Mouse (Mus musculus) ES-Bruce4 (cell line): ENCODE data around the gene Rabggta. TPM values are rescaled to one million over a fixed set of nuclear protein-coding genes. Genes with fewer than 3 reads are reported as not detected.
A peak's percentile ranks its signal among the peaks of the same experiment; 100 is the strongest.

Experiments used
- H3K27ac ChIP-seq: 2 replicates; pipeline ENCODE4 v1.5.1; 2012; ENCODE audit warnings: low read length, inconsistent platforms; ENCODE audit not compliant: insufficient read depth
- H3K27me3 ChIP-seq: 2 replicates; pipeline ENCODE4 v1.6.1; 2012; ENCODE audit warnings: mild to moderate bottlenecking, low read length, inconsistent platforms; ENCODE audit not compliant: control insufficient read depth, poor library complexity, insufficient read depth, severe bottlenecking
- H3K36me3 ChIP-seq: 2 replicates; pipeline ENCODE4 v1.6.1; 2012; ENCODE audit warnings: inconsistent platforms, mild to moderate bottlenecking, low read length, moderate library complexity; ENCODE audit not compliant: control insufficient read depth, poor library complexity, insufficient read depth, severe bottlenecking
- H3K4me1 ChIP-seq: one replicate; pipeline ENCODE4 v1.8.1; 2011; ENCODE audit warnings: low read length; ENCODE audit not compliant: control insufficient read depth, insufficient read depth
- H3K4me3 ChIP-seq: 2 replicates; pipeline ENCODE4 v1.5.1; 2011; ENCODE audit warnings: low read depth, mild to moderate bottlenecking, low read length
- H3K9ac ChIP-seq: 2 replicates; pipeline ENCODE4 v1.6.1; 2012; ENCODE audit warnings: low read depth, mild to moderate bottlenecking, inconsistent platforms; ENCODE audit not compliant: poor library complexity, severe bottlenecking
- H3K9me3 ChIP-seq: replicated peaks from 2 replicates; pipeline ENCODE4 v1.6.1; 2012; ENCODE audit warnings: mild to moderate bottlenecking, low read length, inconsistent platforms; ENCODE audit not compliant: control insufficient read depth, poor library complexity, insufficient read depth, severe bottlenecking
- CTCF ChIP-seq: IDR thresholded peaks from one replicate; pipeline ENCODE4 v1.8.1; 2011; ENCODE audit warnings: low read depth, low read length
- EP300 ChIP-seq: IDR thresholded peaks from 2 replicates; pipeline ENCODE4 v1.6.1; 2011; ENCODE audit warnings: low read depth, low read length; ENCODE audit not compliant: insufficient read depth
- POLR2A ChIP-seq: IDR thresholded peaks from one replicate; pipeline ENCODE4 v1.8.1; 2011; ENCODE audit warnings: low read length; ENCODE audit not compliant: insufficient read depth
- polyA plus RNA-seq: library from polyadenylated mRNA; stranded (reverse); fragments of >200 nt; gene quantifications from 2 replicates; pipeline ENCODE4 v1.2.4, GENCODE M21; 2011; ENCODE audit warnings: low read depth; ENCODE audit not compliant: missing spikeins, insufficient read depth, insufficient read length

The Rabggta gene
- polyA plus RNA-seq, 1 experiment, result 42.5 TPM

DNA sequence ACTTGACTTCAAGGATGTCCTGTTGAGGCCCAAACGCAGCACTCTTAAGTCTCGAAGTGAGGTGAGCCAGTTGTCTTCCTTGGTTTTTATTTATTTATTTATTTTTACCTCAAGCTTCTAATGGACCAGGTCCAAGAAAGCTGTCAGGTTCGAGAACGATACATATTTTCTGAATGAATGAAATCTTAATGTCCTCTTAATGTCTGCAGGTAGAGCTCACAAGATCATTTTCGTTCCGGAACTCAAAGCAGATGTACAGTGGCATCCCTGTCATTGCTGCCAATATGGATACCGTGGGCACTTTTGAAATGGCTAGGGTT lies 49.4 kb downstream of the Rabggta start:
- Histone ChIP-seq H3K9me3 (no peaks in the 10 kb centered on the region), H3K4me3 (peak overlapping the region; percentile 58; the same call in 1 of the 2 replicates), H3K27ac (peak overlapping the region; percentile 74), H3K36me3 (peaks cover 37% of the 10 kb centered on the region), H3K4me1 (no peaks in the 10 kb centered on the region), H3K9ac (peak overlapping the region; percentile 68), H3K27me3 (no peaks in the 10 kb centered on the region)
- no peak for TF ChIP-seq POLR2A
- TF ChIP-seq CTCF, result no peak
- TF ChIP-seq EP300, result no peak

DNA sequence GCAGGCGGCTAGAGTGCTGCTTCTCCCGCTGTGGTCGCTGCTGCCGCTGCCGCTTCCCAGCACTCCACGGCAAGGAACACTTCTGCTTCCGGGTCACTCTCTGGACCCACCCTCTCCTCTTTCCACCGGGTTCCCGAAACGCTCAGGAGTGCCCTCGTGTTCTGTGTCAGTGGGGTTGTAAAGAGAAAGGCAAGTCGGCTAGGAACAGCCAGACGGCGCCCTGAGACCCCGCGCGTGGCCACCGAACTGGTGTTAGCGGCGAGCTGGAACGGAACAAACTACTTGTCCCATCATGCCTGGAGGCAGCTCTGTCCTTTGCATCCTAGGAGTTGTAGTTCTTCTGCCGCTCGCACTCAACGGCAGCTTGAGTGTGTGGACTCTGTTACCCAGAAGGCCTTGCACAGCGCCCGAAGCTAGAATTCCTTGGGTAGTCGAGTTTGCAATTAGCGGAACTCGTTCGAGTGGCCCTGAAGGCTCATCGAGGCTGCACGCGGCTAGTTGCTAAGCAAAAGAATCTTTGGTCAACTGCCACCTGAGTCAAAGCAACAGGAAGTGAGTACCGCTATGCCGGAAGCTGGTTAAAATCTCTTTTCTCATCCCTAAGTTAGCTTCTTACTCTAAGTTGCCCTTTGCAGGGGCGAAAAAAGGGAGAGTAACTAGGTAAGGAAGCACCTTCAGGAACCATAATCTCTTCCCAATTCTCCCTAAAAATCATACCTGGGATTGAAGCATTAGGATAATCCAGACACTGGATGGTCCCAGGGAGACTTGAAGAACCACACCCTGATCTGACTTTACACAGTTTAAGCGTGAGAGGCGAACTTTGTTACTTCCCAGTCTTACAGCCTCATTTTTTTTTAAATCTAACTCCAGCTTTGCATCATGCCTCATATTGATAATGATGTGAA lies 50.0 kb downstream of the Rabggta start, which contains the start of the genes Gmpr2 and Nedd8:
Gene Gmpr2 (plus strand): TSS at position 109 of the 908 bp plus-strand sequence.
Gene Nedd8 (minus strand): TSS at position 292 of the 908 bp plus-strand sequence.
- peak within 1 kb of the TSS; percentile 89 for H3K4me3 ChIP-seq
- TF ChIP-seq POLR2A (peak; percentile 41), EP300 (0 out of 2 replicates have a peak, but pooled peaks have one; percentile 30), CTCF (no peak)
- H3K4me1 ChIP-seq, result no peaks in the 10 kb centered on the region
- H3K9ac ChIP-seq, result peak within 1 kb of the TSS; percentile 68
- H3K27ac ChIP-seq, result peak within 1 kb of the TSS; percentile 74
- no peaks in the 10 kb centered on the region for H3K9me3 ChIP-seq
- peaks cover 33% of the 10 kb centered on the region for H3K36me3 ChIP-seq
- H3K27me3 ChIP-seq, result no peaks in the 10 kb centered on the region

DNA sequence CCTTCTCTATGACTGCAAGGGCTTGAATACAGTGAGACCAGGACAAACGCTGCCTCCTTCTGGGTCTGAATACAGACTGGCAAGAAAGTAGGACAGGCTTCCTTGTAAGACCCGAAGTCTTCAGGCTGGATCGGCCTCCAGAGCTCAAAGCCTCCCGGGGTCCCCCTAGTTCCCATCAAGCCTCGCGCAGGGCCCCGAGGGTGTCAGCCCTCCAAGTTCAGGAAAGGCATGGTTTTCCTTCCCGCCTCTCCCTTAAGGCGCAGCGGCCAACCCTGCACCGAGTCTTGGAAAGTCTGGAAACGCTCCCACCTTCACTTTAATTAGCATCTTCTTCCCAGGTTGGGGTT lies 50.6 kb downstream of the Rabggta start:
- no peaks in the 10 kb centered on the region for H3K4me1 ChIP-seq
- H3K36me3 ChIP-seq, result peaks cover 31% of the 10 kb centered on the region
- TF ChIP-seq POLR2A (no peak), EP300 (no peak), CTCF (no peak)
- H3K27ac ChIP-seq, result peak overlapping the region; percentile 31; the same call in 1 of the 2 replicates
- H3K27me3 ChIP-seq, result no peaks in the 10 kb centered on the region
- H3K4me3 ChIP-seq, result peak overlapping the region; percentile 89
- peak overlapping the region; percentile 55 for H3K9ac ChIP-seq
- H3K9me3 ChIP-seq, result no peaks in the 10 kb centered on the region

Other genes with a start within 250 kb of the Rabggta start
- gene Dhrs4, start 243.5 kb downstream of the Rabggta start, polyA plus RNA-seq, result 24.8 and 29.6 TPM in 2 replicates
- gene Carmil3, start 231.6 kb downstream of the Rabggta start, polyA plus RNA-seq, result 7.5 and 9.9 TPM in 2 replicates
- gene Cpne6, start 211.8 kb downstream of the Rabggta start, polyA plus RNA-seq, result not detected in 2 replicates
- gene Nrl, start 197.3 kb downstream of the Rabggta start, polyA plus RNA-seq, result not detected in 2 replicates
- gene Pck2, start 182.0 kb downstream of the Rabggta start, polyA plus RNA-seq, result 18.0 and 21.2 TPM in 2 replicates
- gene Dcaf11, start 162.3 kb downstream of the Rabggta start, polyA plus RNA-seq, result 25.6 and 34.7 TPM in 2 replicates
- not detected in 2 replicates for gene A730061H03Rik, start 161.9 kb downstream of the Rabggta start, polyA plus RNA-seq
- 1.5 TPM in 1 of 2 replicates, not detected in the other for gene Fitm1, start 146.6 kb downstream of the Rabggta start, polyA plus RNA-seq
- 188 and 199 TPM in 2 replicates for gene Psme1, start 144.1 kb downstream of the Rabggta start, polyA plus RNA-seq
- 5.3 and 6.1 TPM in 2 replicates for gene Emc9, start 137.0 kb downstream of the Rabggta start, polyA plus RNA-seq
- 195 and 200 TPM in 2 replicates for gene Psme2, start 131.2 kb downstream of the Rabggta start, polyA plus RNA-seq
- gene Rnf31, start 130.6 kb downstream of the Rabggta start, polyA plus RNA-seq, result 31.6 and 39.1 TPM in 2 replicates
- gene Irf9, start 118.7 kb downstream of the Rabggta start, polyA plus RNA-seq, result 9.6 and 10.9 TPM in 2 replicates
- gene Rec8, start 104.2 kb downstream of the Rabggta start, polyA plus RNA-seq, result 16.4 and 20.6 TPM in 2 replicates
- 69.4 and 88.5 TPM in 2 replicates for gene Ipo4, start 86.3 kb downstream of the Rabggta start, polyA plus RNA-seq
- gene Gm49378, start 84.4 kb downstream of the Rabggta start, polyA plus RNA-seq, result 9.8 and 14.1 TPM in 2 replicates
- gene Tm9sf1, start 78.5 kb downstream of the Rabggta start, polyA plus RNA-seq, result 22.7 and 25.1 TPM in 2 replicates
- not detected in 2 replicates for gene Tssk4, start 72.1 kb downstream of the Rabggta start, polyA plus RNA-seq
- gene Mdp1, start 61.8 kb downstream of the Rabggta start, polyA plus RNA-seq, result 33.2 and 36.0 TPM in 2 replicates
- 22.2 and 26.7 TPM in 2 replicates for gene Gmpr2, start 50.3 kb downstream of the Rabggta start, polyA plus RNA-seq
- gene Nedd8, start 50.1 kb downstream of the Rabggta start, polyA plus RNA-seq, result 229 and 241 TPM in 2 replicates
- gene Tinf2, start 40.4 kb downstream of the Rabggta start, polyA plus RNA-seq, result 50.9 and 63.6 TPM in 2 replicates
- 24.3 and 26.9 TPM in 2 replicates for gene Tgm1, start 8.3 kb downstream of the Rabggta start, polyA plus RNA-seq
- gene Dhrs1, start 23.4 kb upstream of the Rabggta start, polyA plus RNA-seq, result 34.7 and 38.9 TPM in 2 replicates
- gene Nop9, start 23.4 kb upstream of the Rabggta start, polyA plus RNA-seq, result 56.2 and 59.8 TPM in 2 replicates
- gene Cideb, start 36.2 kb upstream of the Rabggta start, polyA plus RNA-seq, result not detected in 2 replicates
- gene Ltb4r2, start 39.2 kb upstream of the Rabggta start, polyA plus RNA-seq, result 5.3 and 6.8 TPM in 2 replicates
- 2.6 and 3.0 TPM in 2 replicates for gene Ltb4r1, start 43.7 kb upstream of the Rabggta start, polyA plus RNA-seq
- 0.30 and 1.2 TPM in 2 replicates for gene Adcy4, start 61.8 kb upstream of the Rabggta start, polyA plus RNA-seq
- gene Ripk3, start 66.6 kb upstream of the Rabggta start, polyA plus RNA-seq, result 11.0 and 16.4 TPM in 2 replicates
- gene Nfatc4, start 100.9 kb upstream of the Rabggta start, polyA plus RNA-seq, result 57.0 and 57.7 TPM in 2 replicates
- gene Nynrin, start 131.7 kb upstream of the Rabggta start, polyA plus RNA-seq, result 21.5 and 24.6 TPM in 2 replicates
- 0.21 and 0.27 TPM in 2 replicates for gene Cbln3, start 162.1 kb upstream of the Rabggta start, polyA plus RNA-seq
- gene Khnyn, start 162.7 kb upstream of the Rabggta start, polyA plus RNA-seq, result 29.8 and 30.9 TPM in 2 replicates
- gene Sdr39u1, start 178.0 kb upstream of the Rabggta start, polyA plus RNA-seq, result 7.9 and 13.2 TPM in 2 replicates
- not detected in 2 replicates for gene Cma1, start 222.4 kb upstream of the Rabggta start, polyA plus RNA-seq
- gene Cma2, start 228.7 kb upstream of the Rabggta start, polyA plus RNA-seq, result not detected in 2 replicates